Mouse (Mus musculus) kidney, postnatal 25 days (tissue): ENCODE results near the gene Pts.

Source experiments
- DNase-seq, 2 experiments: peaks; one replicate each; pipeline ENCODE4 v3.0.0; 2021; ENCODE audit warnings: mixed read lengths in 2 of 2

Gene Pts

GRCm38 (mm10) chr9:50490836-50491235 is 37.7 kb downstream of the Pts start:
- no peak for DNase-seq

GRCm38 (mm10) chr9:50485521-50485920 is 43.0 kb downstream of the Pts start:
- DNase-seq: peak; percentile 16 to 52

- DNase-seq: no peak
These were observed 45.8 kb downstream of the Pts start for GRCm38 (mm10) chr9:50482743-50483142.

- DNase-seq: no peak
These were observed 49.0 kb downstream of the Pts start for GRCm38 (mm10) chr9:50479476-50479875.

- peak; percentile 5 to 46 for DNase-seq
These were observed 49.7 kb downstream of the Pts start for GRCm38 (mm10) chr9:50478826-50479225.

- DNase-seq: no peak
These were observed 51.3 kb downstream of the Pts start for GRCm38 (mm10) chr9:50477270-50477669.

GRCm38 (mm10) chr9:50476651-50477050 is 51.9 kb downstream of the Pts start:
- no peak for DNase-seq

GRCm38 (mm10) chr9:50475745-50476144 is 52.8 kb downstream of the Pts start:
- DNase-seq: no peak

- no peak for DNase-seq
These were observed 53.2 kb downstream of the Pts start for GRCm38 (mm10) chr9:50475318-50475717.
